Mouse (Mus musculus): Measurements from ENCODE around the gene Fam216a. TPM values are rescaled to one million over a fixed set of nuclear protein-coding genes. Genes with fewer than 3 reads are reported as not detected.

Fam216a gene
- polyA plus RNA-seq, 1 experiment, result 14.2 TPM

- Histone ChIP-seq H3K27ac (replicated peaks; ENCODE audit: low read depth, low read length) (peak overlapping the region; percentile 96), H3K4me3 (ENCODE audit: insufficient read depth, low read depth, low read length) (peak overlapping the region; percentile 14), H3K4me1 (ENCODE audit: control insufficient read depth, insufficient read depth, insufficient read length, low read length) (peaks cover 18% of the 10 kb centered on the region)
Measured at GRCm38 (mm10) chr5:122397495-122397894, 25.3 kb upstream of the Fam216a start.

- peak overlapping the region; percentile 56 for H3K4me3 ChIP-seq (ENCODE audit: insufficient read depth, low read depth, low read length)
- peaks cover 18% of the 10 kb centered on the region for H3K4me1 ChIP-seq (ENCODE audit: control insufficient read depth, insufficient read depth, insufficient read length, low read length)
- peak overlapping the region; percentile 96 for H3K27ac ChIP-seq (replicated peaks; ENCODE audit: low read depth, low read length)
Measured at GRCm38 (mm10) chr5:122396791-122397190, 24.6 kb upstream of the Fam216a start.

GRCm38 (mm10) chr5:122393887-122394286, 21.7 kb upstream of the Fam216a start:
- H3K27ac ChIP-seq (replicated peaks; ENCODE audit: low read depth, low read length), result no peak overlapping the region

DNA sequence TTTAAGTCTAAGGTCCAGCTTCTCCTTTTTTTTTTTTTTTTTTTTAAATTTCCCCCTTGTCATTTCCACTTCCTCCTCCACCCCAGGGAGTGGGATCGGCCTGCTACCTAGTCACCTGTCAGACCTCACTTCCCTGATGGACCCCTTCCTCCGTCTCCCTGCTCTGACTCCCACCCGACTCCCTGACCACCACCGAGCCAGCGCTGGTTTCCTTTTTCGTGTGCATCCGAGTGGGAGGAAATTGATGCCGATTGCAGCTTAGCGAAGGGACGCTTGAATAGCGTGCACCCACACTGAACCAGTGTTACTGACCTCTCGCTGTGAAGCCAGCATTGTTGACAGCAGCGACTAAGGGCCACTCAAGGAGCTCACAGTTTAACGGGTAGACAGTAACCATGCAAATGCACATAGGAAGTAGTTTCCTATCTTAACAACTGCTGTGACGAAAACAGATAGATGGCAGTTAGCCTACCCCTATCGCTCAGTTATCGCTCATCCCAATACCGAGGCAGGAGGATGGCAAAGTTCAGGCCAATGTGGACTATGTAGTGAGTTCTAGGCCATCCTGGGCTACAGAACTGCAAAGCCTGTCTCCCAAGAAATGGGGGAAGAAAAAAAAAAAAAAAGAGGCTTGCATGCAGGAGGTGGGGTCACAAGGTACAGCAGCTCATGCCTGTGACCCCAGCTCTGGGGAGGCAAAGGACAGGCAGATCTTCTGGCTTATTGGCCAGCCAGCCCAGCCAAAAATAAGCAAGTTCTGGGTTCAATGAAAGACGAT, 20.3 kb upstream of the Fam216a start:
- H3K27ac ChIP-seq (replicated peaks; ENCODE audit: low read depth, low read length), result peak overlapping the region; percentile 89
- H3K4me1 ChIP-seq (ENCODE audit: control insufficient read depth, insufficient read depth, insufficient read length, low read length), result peaks cover 7% of the 10 kb centered on the region; the same call in 1 of the 2 replicates
- H3K4me3 ChIP-seq (ENCODE audit: insufficient read depth, low read depth, low read length), result peak overlapping the region; percentile 85

More at GRCm38 (mm10) chr5:122393887-122394286, 21.7 kb upstream of the Fam216a start:
- Histone ChIP-seq H3K4me1 (ENCODE audit: control insufficient read depth, insufficient read depth, insufficient read length, low read length) (peaks cover 11% of the 10 kb centered on the region; the same call in 1 of the 2 replicates), H3K4me3 (ENCODE audit: insufficient read depth, low read depth, low read length) (no peak overlapping the region)

DNA sequence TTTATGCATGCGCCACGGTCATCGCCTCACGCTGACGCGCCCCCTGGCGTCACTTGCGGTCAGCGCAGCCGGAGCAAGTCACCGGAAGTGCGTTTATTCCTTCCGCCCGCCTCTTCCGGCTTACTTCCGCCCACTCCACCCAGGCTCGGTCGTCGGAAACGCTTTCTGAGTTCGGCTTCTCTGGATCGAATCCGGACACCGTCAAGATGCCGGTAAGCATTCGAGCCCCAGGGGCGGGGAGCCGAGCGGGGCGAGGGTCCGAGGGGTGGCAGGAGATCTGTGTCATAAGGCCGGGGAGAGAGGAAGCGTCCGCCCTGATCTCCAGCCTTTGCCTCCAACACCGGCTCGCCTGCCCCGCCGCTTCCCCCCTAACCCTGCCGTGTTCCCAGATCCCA, 19.6 kb upstream of the Fam216a start, which contains the start of gene Arpc3:
TSS of gene Arpc3 (plus strand) at position 93 of the 395 bp plus-strand sequence.
- peaks cover 7% of the 10 kb centered on the region; the same call in 1 of the 2 replicates for H3K4me1 ChIP-seq (ENCODE audit: control insufficient read depth, insufficient read depth, insufficient read length, low read length)
- H3K4me3 ChIP-seq (ENCODE audit: insufficient read depth, low read depth, low read length), result peak within 1 kb of the TSS; percentile 85
- peak within 1 kb of the TSS; percentile 89 for H3K27ac ChIP-seq (replicated peaks; ENCODE audit: low read depth, low read length)

GRCm38 (mm10) chr5:122391178-122391785, 19.1 kb upstream of the Fam216a start:
- Histone ChIP-seq H3K4me1 (ENCODE audit: control insufficient read depth, insufficient read depth, insufficient read length, low read length) (peaks cover 7% of the 10 kb centered on the region; the same call in 1 of the 2 replicates), H3K27ac (replicated peaks; ENCODE audit: low read depth, low read length) (no peak overlapping the region), H3K4me3 (ENCODE audit: insufficient read depth, low read depth, low read length) (no peak overlapping the region)

DNA sequence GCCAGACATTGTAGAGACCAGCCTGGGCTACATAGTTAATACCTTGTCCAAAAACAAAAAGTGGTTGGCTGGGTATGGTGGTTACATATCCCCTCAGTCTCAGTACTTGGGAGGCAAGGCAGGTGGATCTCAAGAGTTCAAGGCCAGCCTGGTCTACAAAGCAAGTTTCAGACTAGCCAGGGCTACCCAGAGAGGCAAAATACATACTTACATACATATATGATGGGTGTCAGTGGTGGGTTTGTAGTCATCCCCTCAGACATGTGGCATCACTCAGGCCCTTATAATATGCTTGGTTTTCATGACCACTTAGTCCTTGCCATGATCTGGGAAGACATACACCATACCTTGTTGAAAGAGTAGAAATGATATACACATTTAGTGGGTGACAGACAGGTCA, 18.5 kb upstream of the Fam216a start:
- Histone ChIP-seq H3K4me1 (ENCODE audit: control insufficient read depth, insufficient read depth, insufficient read length, low read length) (peaks cover 7% of the 10 kb centered on the region; the same call in 1 of the 2 replicates), H3K27ac (replicated peaks; ENCODE audit: low read depth, low read length) (no peak overlapping the region), H3K4me3 (ENCODE audit: insufficient read depth, low read depth, low read length) (no peak overlapping the region)

DNA sequence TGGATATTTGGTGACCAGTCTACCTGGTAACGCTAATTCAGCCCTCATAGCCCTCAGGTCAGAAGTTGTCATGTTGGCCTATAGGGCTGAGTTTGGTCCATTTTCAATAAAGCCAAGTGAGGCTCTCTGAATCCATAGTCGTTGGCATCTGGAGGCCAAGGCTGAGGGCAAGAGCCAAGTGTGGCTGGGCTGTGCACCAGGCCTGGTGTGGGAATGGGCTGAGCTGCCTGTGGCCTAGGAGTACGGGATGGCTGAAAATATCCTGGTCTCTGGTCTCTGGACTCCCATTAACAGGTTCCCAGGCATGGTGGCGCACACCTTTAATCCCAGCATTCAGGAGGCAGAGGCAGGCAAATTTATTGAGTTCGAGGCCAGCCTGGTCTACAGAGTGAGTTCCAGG, 17.8 kb upstream of the Fam216a start:
- Histone ChIP-seq H3K4me3 (ENCODE audit: insufficient read depth, low read depth, low read length) (no peak overlapping the region), H3K4me1 (ENCODE audit: control insufficient read depth, insufficient read depth, insufficient read length, low read length) (peaks cover 7% of the 10 kb centered on the region; the same call in 1 of the 2 replicates), H3K27ac (replicated peaks; ENCODE audit: low read depth, low read length) (no peak overlapping the region)

DNA sequence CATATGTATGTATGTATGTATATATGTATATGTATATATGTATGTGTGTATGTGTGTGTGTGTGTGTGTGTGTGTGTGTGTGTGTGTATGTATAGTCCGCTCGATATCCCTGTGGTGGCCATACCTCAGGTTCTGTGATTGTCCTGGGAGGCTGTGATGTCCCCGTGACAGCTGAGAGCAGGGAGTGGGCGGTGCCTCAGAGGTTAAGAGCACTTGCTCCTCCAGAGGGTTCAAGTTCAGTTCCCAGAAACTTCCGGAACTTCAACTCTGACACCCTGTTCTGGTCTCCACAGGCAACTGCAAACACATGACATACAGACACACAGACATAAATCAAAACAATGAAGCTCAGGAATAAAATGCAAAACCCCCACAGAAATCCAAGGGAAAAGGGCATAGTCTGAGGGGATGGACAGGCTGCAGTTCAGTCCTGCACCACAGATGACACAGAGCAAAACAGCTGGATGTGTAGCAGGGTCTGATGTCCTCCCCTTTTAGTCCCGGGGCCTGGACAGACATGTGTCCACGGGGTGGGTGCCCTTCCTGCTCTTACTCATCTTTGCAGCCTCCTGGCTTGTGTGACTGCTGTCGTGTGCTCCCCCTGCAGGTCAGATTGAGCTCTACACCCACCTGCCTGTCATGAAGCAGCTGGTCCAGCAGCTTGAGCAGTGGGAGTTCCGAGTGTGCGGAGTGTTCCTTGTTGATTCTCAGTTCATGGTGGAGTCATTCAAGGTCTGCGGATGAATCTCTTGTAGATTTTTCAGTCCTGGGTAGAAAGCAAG, 7.4 kb upstream of the Fam216a start:
- Histone ChIP-seq H3K4me1 (ENCODE audit: control insufficient read depth, insufficient read depth, insufficient read length, low read length) (no peaks in the 10 kb centered on the region), H3K4me3 (ENCODE audit: insufficient read depth, low read depth, low read length) (no peak overlapping the region), H3K27ac (replicated peaks; ENCODE audit: low read depth, low read length) (no peak overlapping the region)

GRCm38 (mm10) chr5:122378171-122378570, 6.0 kb upstream of the Fam216a start:
- H3K4me3 ChIP-seq (ENCODE audit: insufficient read depth, low read depth, low read length), result no peak overlapping the region
- no peak overlapping the region for H3K27ac ChIP-seq (replicated peaks; ENCODE audit: low read depth, low read length)
- no peaks in the 10 kb centered on the region for H3K4me1 ChIP-seq (ENCODE audit: control insufficient read depth, insufficient read depth, insufficient read length, low read length)

DNA sequence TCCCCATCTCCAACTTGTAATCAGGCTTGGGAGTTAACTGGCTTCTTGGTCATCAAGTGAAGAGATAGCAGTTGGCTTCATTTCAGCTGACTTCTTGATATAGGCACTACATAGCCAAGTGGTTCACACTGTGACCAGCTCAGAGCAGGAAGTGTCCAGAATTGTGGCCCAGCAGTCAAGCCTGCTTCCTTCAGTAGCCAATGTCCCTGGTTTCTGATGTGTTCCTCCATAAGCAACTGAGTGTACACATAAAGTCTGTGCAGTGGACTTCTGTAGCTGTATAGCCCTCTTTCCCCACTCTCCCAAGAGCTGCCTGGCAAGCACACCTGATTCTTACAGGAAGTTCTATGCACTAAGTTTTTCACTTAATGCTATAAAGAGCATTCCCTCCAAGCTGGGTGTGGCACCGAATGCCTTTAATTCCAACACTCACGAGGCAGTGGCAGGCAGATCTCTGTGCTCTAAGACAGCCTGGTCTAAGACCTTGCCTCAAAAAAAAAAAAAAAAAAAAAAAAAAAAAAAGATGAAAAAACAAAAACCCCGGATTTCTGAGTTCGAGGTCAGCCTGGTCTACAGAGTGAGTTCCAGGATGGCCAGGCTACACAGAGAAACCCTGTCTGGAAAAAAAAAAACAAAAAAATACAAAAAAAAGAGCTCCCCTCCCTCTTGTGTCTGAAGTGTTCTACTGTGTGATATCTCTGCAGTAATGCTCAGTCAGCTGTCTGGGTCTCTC, 5.1 kb upstream of the Fam216a start:
- H3K4me3 ChIP-seq (ENCODE audit: insufficient read depth, low read depth, low read length), result no peak overlapping the region
- no peaks in the 10 kb centered on the region for H3K4me1 ChIP-seq (ENCODE audit: control insufficient read depth, insufficient read depth, insufficient read length, low read length)
- no peak overlapping the region for H3K27ac ChIP-seq (replicated peaks; ENCODE audit: low read depth, low read length)

GRCm38 (mm10) chr5:122372878-122373277, 714 bp upstream of the Fam216a start:
- no peak overlapping the region for H3K27ac ChIP-seq (replicated peaks; ENCODE audit: low read depth, low read length)
- H3K4me1 ChIP-seq (ENCODE audit: control insufficient read depth, insufficient read depth, insufficient read length, low read length), result no peaks in the 10 kb centered on the region
- peak overlapping the region; percentile 79 for H3K4me3 ChIP-seq (ENCODE audit: insufficient read depth, low read depth, low read length)

GRCm38 (mm10) chr5:122371591-122372191, 473 bp downstream of the Fam216a start, which contains the start of gene Gpn3:
Gpn3 (plus strand) TSS chr5:122371876.
- Histone ChIP-seq H3K4me3 (ENCODE audit: insufficient read depth, low read depth, low read length) (peak within 1 kb of the TSS; percentile 79), H3K4me1 (ENCODE audit: control insufficient read depth, insufficient read depth, insufficient read length, low read length) (no peaks in the 10 kb centered on the region), H3K27ac (replicated peaks; ENCODE audit: low read depth, low read length) (peak within 1 kb of the TSS; percentile 45; the same call in 1 of the 2 replicates)

- H3K4me3 ChIP-seq (ENCODE audit: insufficient read depth, low read depth, low read length), result peak overlapping the region; percentile 83
- peaks cover 2% of the 10 kb centered on the region; the same call in 1 of the 2 replicates for H3K4me1 ChIP-seq (ENCODE audit: control insufficient read depth, insufficient read depth, insufficient read length, low read length)
- H3K27ac ChIP-seq (replicated peaks; ENCODE audit: low read depth, low read length), result peak overlapping the region; percentile 70
Measured at GRCm38 (mm10) chr5:122354492-122355067, 17.6 kb downstream of the Fam216a start.
